Mouse (Mus musculus): ENCODE results near the gene Gabra1.

Gene Gabra1

GRCm38 (mm10) chr11:42182825-42183152 lies at the start of gene Gabra1:
Gabra1 (minus strand) TSS chr11:42182930.
- DNase-seq = peak; percentile 44

GRCm38 (mm10) chr11:42181973-42182824 lies 531 bp downstream of the Gabra1 start:
- peak; percentile 64 for DNase-seq

- DNase-seq = peak; percentile 28
These were observed 1.3 kb downstream of the Gabra1 start for GRCm38 (mm10) chr11:42181426-42181825.

- peak; percentile 12 for DNase-seq
These were observed 3.2 kb downstream of the Gabra1 start for GRCm38 (mm10) chr11:42179535-42179934.

GRCm38 (mm10) chr11:42178296-42178695 lies 4.4 kb downstream of the Gabra1 start:
- no peak for DNase-seq

- DNase-seq = no peak
These were observed 31.3 kb downstream of the Gabra1 start for GRCm38 (mm10) chr11:42151396-42151795.

- DNase-seq = peak; percentile 61
These were observed 65.8 kb downstream of the Gabra1 start for GRCm38 (mm10) chr11:42116931-42117330.

GRCm38 (mm10) chr11:42110051-42110450 lies 72.7 kb downstream of the Gabra1 start:
- DNase-seq = no peak

- DNase-seq = no peak
These were observed 73.1 kb downstream of the Gabra1 start for GRCm38 (mm10) chr11:42109627-42110026.

GRCm38 (mm10) chr11:42095556-42095955 lies 87.2 kb downstream of the Gabra1 start:
- no peak for DNase-seq
